Mouse (Mus musculus) CH12.LX (cell line): ENCODE measurements around the gene Phf23.

Experiments used
- CHD2 ChIP-seq: IDR thresholded peaks from 2 replicates; pipeline ENCODE4 v1.6.1; 2011; ENCODE audit warnings: low read length, improper control_type of control experiment
- CTCF ChIP-seq, 2 experiments: IDR thresholded peaks in 1 of 2; conservative IDR thresholded peaks in 1 of 2; 2 replicates each; pipeline ENCODE4 v1.5.1; 2011 to 2012; ENCODE audit warnings: low read depth in 2 of 2, low read length in 2 of 2, improper control_type of control experiment in 1 of 2, inconsistent platforms in 1 of 2, mild to moderate bottlenecking in 1 of 2, moderate library complexity in 1 of 2
- ETS1 ChIP-seq: conservative IDR thresholded peaks from 2 replicates; pipeline ENCODE4 v1.6.1; 2012; ENCODE audit warnings: low read depth, mild to moderate bottlenecking, inconsistent platforms, low read length, improper control_type of control experiment, moderate library complexity
- HCFC1 ChIP-seq: IDR thresholded peaks from 2 replicates; pipeline ENCODE4 v1.6.1; 2012; ENCODE audit warnings: low read depth, mild to moderate bottlenecking, inconsistent platforms, low read length, improper control_type of control experiment
- MAFK ChIP-seq: IDR thresholded peaks from 2 replicates; pipeline ENCODE4 v1.6.1; 2011; ENCODE audit warnings: low read length, improper control_type of control experiment; ENCODE audit not compliant: insufficient replicate concordance
- POLR2A ChIP-seq: IDR thresholded peaks from 2 replicates; pipeline ENCODE4 v1.6.1; 2011; ENCODE audit warnings: low read depth, mild to moderate bottlenecking, improper control_type of control experiment, low read length
- USF1 ChIP-seq: IDR thresholded peaks from 2 replicates; pipeline ENCODE4 v1.6.1; 2014; ENCODE audit warnings: low read depth, mild to moderate bottlenecking, inconsistent platforms, low read length, improper control_type of control experiment
- USF2 ChIP-seq: conservative IDR thresholded peaks from 2 replicates; pipeline ENCODE4 v1.6.1; 2011; ENCODE audit warnings: low read depth, low read length, improper control_type of control experiment
- ZNF384 ChIP-seq: IDR thresholded peaks from 2 replicates; pipeline ENCODE4 v1.6.1; 2012; ENCODE audit warnings: low read depth, low read length, improper control_type of control experiment, inconsistent platforms

DNA sequence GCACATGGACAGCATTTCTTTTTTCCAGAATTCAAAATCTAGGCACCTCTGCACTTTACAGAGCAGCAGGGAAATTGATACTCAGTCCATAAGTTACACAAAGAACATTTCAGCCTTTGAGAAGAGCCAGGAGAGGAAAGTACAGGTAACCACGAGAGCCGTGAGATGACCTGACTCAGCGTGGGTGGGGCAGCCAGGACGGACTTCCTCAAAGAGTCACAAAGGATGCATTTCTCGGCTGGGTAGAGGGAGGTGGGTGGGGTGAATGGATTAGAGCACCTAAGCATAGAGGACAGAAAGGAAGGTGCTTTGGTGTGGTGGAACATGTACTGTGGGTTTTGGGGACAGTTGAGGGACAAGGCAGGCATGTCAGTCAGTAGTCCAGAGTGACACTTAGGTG is 33.7 kb upstream of the Phf23 start:
- no peak for TF ChIP-seq USF2
- no peak for TF ChIP-seq CTCF (conservative IDR thresholded peaks at IDR 0.05 in 1 of 2, IDR thresholded peaks at IDR 0.05 in 1 of 2; ENCODE audit: low read depth in 2 of 2, low read length in 2 of 2)
- TF ChIP-seq POLR2A, result no peak
- no peak for TF ChIP-seq ZNF384
- no peak for TF ChIP-seq USF1
- no peak for TF ChIP-seq MAFK
- no peak for TF ChIP-seq CHD2
- no peak for TF ChIP-seq ETS1
- no peak for TF ChIP-seq HCFC1
